ENCODE assay signal across 8 mouse cellular contexts in the genomic region with DNA sequence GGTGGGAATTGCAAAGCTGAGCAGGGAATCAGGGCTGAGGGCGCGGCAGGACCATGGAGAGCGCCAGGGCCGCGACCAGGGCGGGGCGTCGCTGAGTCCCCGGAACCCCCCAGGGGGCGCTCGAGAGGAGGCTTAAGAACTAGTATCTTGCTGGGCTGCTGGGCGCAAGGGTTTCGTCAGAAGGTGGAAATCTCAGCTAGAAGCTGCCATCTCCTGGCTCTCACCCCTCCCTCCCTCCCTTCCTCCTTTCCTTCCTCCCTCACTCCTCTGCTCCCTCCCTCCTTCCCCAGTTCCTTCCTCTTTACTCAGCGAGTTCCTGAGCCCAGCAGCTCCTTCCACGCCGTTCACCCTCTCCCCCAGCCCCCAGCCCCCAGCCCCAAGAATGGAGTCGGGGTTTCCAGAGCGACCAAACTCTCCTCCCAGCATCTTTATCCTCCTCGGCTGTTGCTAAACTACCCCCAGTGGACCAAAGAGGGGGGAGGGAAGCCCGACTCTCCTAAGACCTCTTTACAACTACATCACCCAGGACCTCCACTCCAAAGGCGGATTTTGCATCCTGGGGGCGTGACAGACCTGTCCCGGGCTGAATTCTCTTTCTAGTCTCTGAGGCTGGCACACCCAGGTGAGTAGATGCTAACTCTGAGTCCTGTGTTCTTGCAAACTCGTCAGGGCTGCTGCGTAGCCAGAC. TPM values are rescaled to one million over a fixed set of nuclear protein-coding genes. Genes with fewer than 3 reads are reported as not detected.
DNase-seq lines count a peak whose midpoint lies in the region; ATAC-seq and TF ChIP-seq lines count a peak whose summit lies in the region.

No protein-coding gene starts in this region.

- WGBS in bone marrow, adult 2 months = 2% methylated on average over 25 of the region's 25 CpGs
- WGBS in forebrain, embryonic 14.5 days = under 1% methylated on average over 25 of the region's 25 CpGs
- WGBS in hindbrain, embryonic 13.5 days = under 1% methylated on average over 25 of the region's 25 CpGs

- no peaks in the 10 kb centered on the region for H3K4me1 ChIP-seq in bone marrow, adult 2 months (ENCODE audit: control insufficient read depth, insufficient read depth, low read length)
- no peaks in the 10 kb centered on the region for H3K4me1 ChIP-seq in forebrain, embryonic 14.5 days (ENCODE audit: control insufficient read depth, insufficient read depth, low read length)
- H3K4me1 ChIP-seq in hindbrain, embryonic 13.5 days (replicated peaks) = peaks cover 12% of the 10 kb centered on the region

- H3K36me3 ChIP-seq in forebrain, embryonic 14.5 days (ENCODE audit: control insufficient read depth, insufficient read depth, low read length) = no peaks in the 10 kb centered on the region
- H3K36me3 ChIP-seq in hindbrain, embryonic 13.5 days = no peaks in the 10 kb centered on the region

- DNase-seq in B cell, adult 2 months = peak; percentile 53 to 60
- DNase-seq in forebrain, embryonic 14.5 days (ENCODE audit: low spot score) = peak; percentile 83
- peak; percentile 76 to 93 for DNase-seq in layer of hippocampus, postnatal 25 days (ENCODE audit: extremely low spot score in 1 of 2, low spot score in 1 of 2)
- peak; percentile 38 for DNase-seq in lung, postnatal 25 days (ENCODE audit: low spot score)
- DNase-seq in right cerebral cortex, adult 2 months (ENCODE audit: low spot score in 2 of 2) = peak; percentile 81 to 86
- DNase-seq in urinary bladder, adult 2 months (ENCODE audit: low spot score) = peak; percentile 38

- peak; percentile 89 for ATAC-seq in forebrain, embryonic 14.5 days
- ATAC-seq in hindbrain, embryonic 13.5 days (ENCODE audit: low FRiP score) = peak; percentile 54; the same call in 1 of the 2 replicates

- TF ChIP-seq CTCF in bone marrow, adult 2 months (IDR thresholded peaks at IDR 0.05; ENCODE audit: control insufficient read depth, insufficient read depth, low read length) = peak; percentile 23; the same call in 1 of the 2 replicates

- H3K9me3 ChIP-seq in forebrain, embryonic 14.5 days (replicated peaks; ENCODE audit: control insufficient read depth, low read length) = no peaks in the 10 kb centered on the region
- H3K9me3 ChIP-seq in hindbrain, embryonic 13.5 days = no peaks in the 10 kb centered on the region

- no peak overlapping the region for H3K4me3 ChIP-seq in bone marrow, adult 2 months (replicated peaks; ENCODE audit: control insufficient read depth, low read depth, low read length)
- H3K4me3 ChIP-seq in forebrain, embryonic 14.5 days (ENCODE audit: low read depth, low read length) = peak overlapping the region; percentile 16
- H3K4me3 ChIP-seq in hindbrain, embryonic 13.5 days = peak overlapping the region; percentile 34

- peak overlapping the region; percentile 48 for H3K4me2 ChIP-seq in forebrain, embryonic 14.5 days (ENCODE audit: low read length)
- peak overlapping the region; percentile 58 for H3K4me2 ChIP-seq in hindbrain, embryonic 13.5 days

- H3K9ac ChIP-seq in forebrain, embryonic 14.5 days (ENCODE audit: low read length) = peak overlapping the region; percentile 18; the same call in 1 of the 2 replicates
- peak overlapping the region; percentile 53 for H3K9ac ChIP-seq in hindbrain, embryonic 13.5 days

- no peak overlapping the region for H3K27ac ChIP-seq in bone marrow, adult 2 months (ENCODE audit: control insufficient read depth, insufficient read depth, low read depth, low read length, poor library complexity)
- no peak overlapping the region for H3K27ac ChIP-seq in forebrain, embryonic 14.5 days (ENCODE audit: low read depth, low read length)
- H3K27ac ChIP-seq in hindbrain, embryonic 13.5 days = no peak overlapping the region

- peaks cover 6% of the 10 kb centered on the region; the same call in 1 of the 2 replicates for H3K27me3 ChIP-seq in forebrain, embryonic 14.5 days (replicated peaks; ENCODE audit: control insufficient read depth, insufficient read depth, low read length)
- peaks cover 46% of the 10 kb centered on the region for H3K27me3 ChIP-seq in hindbrain, embryonic 13.5 days

- TF ChIP-seq POLR2A in bone marrow, adult 2 months (IDR thresholded peaks at IDR 0.05; ENCODE audit: borderline replicate concordance, control insufficient read depth, low read depth, low read length) = no peak

RNA-seq across cellular contexts. Expression of a gene that starts 22.5 kb away (rescaled TPM):
- not detected in 2 replicates for polyA plus RNA-seq in bone marrow, adult 2 months (2011; ENCODE audit: insufficient read depth, insufficient read length, low replicate concordance, missing spikeins)
- 15.6 and 19.2 TPM in 2 replicates for polyA plus RNA-seq in forebrain, embryonic 14.5 days (2014; fragmentation: Nextera tagmentation; extraction: Ambion mirVana)
- 7.0 and 9.8 TPM in 2 replicates for polyA plus RNA-seq in hindbrain, embryonic 13.5 days (2015; fragmentation: Nextera tagmentation; extraction: Ambion mirVana)
- 100 to 1,000 TPM; 107 to 114 TPM for total RNA-seq in layer of hippocampus, postnatal 25 days (2021)
- polyA plus RNA-seq in urinary bladder, adult 2 months (2012; rRNA removed) = not detected in 2 replicates
